Mouse (Mus musculus): ENCODE measurements at regions not wholly inside any gene's neighbourhood (a gene's known extent, or its start where the extent isn't known, plus 50 kb on each side); places are given as distances from the start of the nearest gene placed in this dataset.

DNA sequence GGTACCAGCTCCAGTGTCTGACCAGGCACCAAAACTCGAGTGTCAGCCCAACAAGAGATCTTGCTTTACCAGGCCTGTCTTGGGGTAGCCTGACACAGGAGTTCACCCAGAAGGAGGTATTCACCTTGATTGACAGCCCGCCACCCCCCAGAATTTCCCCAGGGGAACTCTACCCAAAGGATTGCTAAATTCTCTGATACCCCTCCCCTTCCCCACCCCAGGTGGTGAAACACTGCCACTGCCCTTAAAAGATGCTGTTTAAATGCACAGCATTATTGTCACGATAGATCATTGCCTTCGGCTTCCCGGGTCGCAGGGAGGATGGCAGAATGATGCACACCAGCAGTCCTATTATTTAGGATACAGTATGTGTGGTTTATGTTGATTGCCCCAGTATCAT lies 476.8 kb downstream of the Prss52 start:
- TF ChIP-seq BHLHE40 (IDR thresholded peaks at IDR 0.05; ENCODE audit: borderline replicate concordance, low read depth, low read length) (no peak), POLR2A (IDR thresholded peaks at IDR 0.05; ENCODE audit: control insufficient read depth in 1 of 2, insufficient read depth in 1 of 2, low read depth in 1 of 2, low read length in 2 of 2, poor library complexity in 1 of 2) (no peak), CTCF (IDR thresholded peaks at IDR 0.05 in 2 of 3, conservative IDR thresholded peaks at IDR 0.05 in 1 of 3; ENCODE audit: control insufficient read depth in 1 of 3, insufficient read depth in 1 of 3, low read depth in 2 of 3, low read length in 3 of 3, poor library complexity in 1 of 3, severe bottlenecking in 1 of 3) (no peak), MEF2A (IDR thresholded peaks at IDR 0.05; ENCODE audit: extremely low read depth, insufficient replicate concordance, low read depth, low read length, poor library complexity, severe bottlenecking) (no peak), KAT2A (conservative IDR thresholded peaks at IDR 0.05; ENCODE audit: low read depth, low read length) (no peak), POLR2AphosphoS5 (IDR thresholded peaks at IDR 0.05; ENCODE audit: borderline replicate concordance, low read depth, low read length) (no peak), EP300 (IDR thresholded peaks at IDR 0.05; ENCODE audit: low read depth in 1 of 2, low read length in 2 of 2) (no peak), JUND (IDR thresholded peaks at IDR 0.05; ENCODE audit: low read depth, low read length) (no peak), USF1 (IDR thresholded peaks at IDR 0.05; ENCODE audit: low read depth, low read length) (no peak), GATA1 (IDR thresholded peaks at IDR 0.05; ENCODE audit: low read depth, low read length) (no peak), ZKSCAN1 (IDR thresholded peaks at IDR 0.05; ENCODE audit: low read depth, low read length) (no peak)
